Mouse (Mus musculus) heart, adult 2 months (tissue): ENCODE measurements around the gene Gys1.

Source experiments
- CTCF ChIP-seq: fragments of 200-600 bp; IDR thresholded peaks from 2 replicates; pipeline ENCODE4 v1.8.1; 2022; ENCODE audit warnings: antibody characterized with exemption, mild to moderate bottlenecking, moderate library complexity
- EP300 ChIP-seq: fragments of 200-500 bp; IDR thresholded peaks from 2 replicates; pipeline ENCODE4 v1.6.1; 2011; ENCODE audit warnings: low read depth, low read length, control low read depth; ENCODE audit not compliant: insufficient read depth

GRCm38 (mm10) chr7:45446589-45446988 is 11.9 kb downstream of the Gys1 start:
- no peak for TF ChIP-seq CTCF
- no peak for TF ChIP-seq EP300
